Mouse (Mus musculus): ENCODE data around the gene Rps3.

Rps3 gene

DNA sequence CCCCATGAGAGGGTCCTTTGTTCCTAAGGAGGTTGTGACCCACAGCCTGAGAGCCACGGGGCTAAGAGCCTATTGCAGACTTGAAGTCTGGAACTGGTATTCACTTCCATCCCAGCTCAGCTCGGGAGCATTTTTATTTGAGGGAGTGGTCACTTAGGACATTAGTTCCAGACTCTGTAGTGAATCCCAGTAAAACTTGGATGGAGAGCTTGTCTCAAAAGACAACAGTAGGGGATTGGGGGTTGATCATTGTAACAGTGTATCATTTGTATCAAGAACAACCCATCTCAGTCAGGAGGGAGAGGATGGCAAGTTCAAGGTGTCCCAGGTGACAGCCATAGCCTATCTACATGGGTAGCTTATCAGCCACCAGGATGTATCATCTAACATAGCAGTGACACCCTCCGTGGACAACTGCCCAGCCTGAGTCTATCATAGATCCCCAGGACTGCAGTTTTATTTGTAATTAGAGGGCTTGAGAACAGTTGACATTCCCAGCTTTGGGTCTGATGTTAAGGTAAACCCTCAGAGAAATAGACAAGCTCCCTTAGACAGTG lies 6.9 kb downstream of the Rps3 start:
- DNase-seq (ENCODE audit: inconsistent age in 2 of 2, low spot score in 1 of 2): peak in 1 of 2 experiments; percentile 23

DNA sequence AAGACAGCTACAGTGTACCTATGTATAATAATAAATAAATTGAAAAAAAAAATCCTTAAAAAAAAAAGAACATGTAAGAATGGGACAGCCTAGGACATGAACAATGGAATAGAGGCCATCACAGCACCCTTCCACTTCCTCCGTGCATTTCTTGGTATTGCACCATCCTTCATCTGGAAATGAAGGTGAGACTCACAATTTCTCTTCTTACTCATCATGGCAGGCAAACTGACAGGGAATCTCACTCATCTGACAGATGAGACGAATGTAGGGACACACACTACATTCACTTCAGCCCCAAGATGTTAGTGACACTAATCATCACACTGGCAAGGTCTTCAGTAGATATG lies 8.0 kb downstream of the Rps3 start:
- DNase-seq (ENCODE audit: inconsistent age in 2 of 2, low spot score in 1 of 2): peak in 1 of 2 experiments; percentile 31

DNA sequence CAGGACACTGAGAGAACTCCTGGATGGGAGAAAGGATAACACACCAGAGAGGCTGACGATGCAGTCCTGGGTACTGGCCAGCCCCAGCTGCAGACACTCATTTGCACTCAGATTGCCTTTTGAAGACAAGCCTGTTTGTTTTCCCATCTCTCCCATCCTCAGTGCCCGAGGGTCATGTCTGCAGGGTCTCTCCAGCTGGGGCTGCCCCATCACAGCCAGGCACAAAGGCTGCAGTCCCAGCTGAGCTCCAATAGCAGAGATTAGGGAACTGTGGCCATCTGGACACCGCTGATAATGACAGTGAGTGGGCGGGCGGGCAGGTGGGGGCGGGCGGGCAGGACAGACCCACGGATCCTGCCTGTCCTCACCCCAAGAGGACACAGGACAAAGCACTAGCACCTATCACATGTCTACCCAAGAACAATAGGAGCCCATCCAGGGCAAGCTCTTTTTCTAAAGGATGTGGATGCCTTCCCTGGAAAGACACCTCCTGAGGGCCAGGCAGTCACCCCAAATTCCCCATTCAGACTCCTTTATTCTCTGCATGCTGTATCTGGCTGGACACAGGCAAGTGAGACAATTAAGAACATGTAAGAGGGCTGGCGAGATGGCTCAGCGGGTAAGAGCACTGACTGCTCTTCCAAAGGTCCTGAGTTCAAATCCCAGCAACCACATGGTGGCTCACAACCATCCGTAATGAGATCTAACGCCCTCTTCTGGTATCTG lies 8.5 kb downstream of the Rps3 start:
- DNase-seq (ENCODE audit: inconsistent age in 2 of 2, low spot score in 1 of 2): peak in 1 of 2 experiments; percentile 43

DNA sequence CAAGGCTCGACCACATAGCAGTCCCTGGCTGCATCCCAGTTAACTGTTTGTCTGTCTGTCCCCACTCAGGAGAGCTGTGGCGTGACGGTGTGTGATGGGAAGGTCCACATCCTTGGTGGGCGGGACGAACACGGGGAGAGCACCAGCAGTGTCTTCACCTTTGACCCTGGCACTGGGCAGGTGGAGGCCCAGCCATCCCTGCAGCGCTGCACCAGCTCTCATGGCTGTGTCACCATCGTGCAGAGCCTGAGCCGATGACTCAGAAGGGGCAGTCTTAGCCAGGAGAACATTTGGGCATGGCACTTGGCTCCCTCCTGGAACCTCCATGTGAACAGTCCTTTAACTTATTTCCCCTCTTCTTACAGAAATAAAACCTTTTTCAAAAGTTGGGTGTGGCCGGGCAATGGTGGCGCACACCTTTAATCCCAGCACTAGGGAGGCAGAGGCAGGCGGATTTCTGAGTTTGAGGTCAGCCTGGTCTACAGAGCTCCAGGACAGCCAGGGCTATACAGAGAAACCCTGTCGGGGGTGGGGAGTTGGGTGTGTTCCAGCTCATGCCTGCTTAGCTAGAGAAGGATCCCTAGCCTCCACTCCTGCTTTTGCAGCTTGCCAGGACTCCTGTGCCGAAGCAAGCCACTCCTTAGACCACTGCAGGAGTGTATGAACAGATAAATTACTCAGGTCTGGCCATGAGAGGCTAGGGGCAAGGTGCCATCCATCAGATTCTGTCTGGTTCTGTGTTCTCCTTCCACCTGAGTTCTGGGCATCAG lies 9.7 kb downstream of the Rps3 start:
- peak; percentile 73 to 81 for DNase-seq (ENCODE audit: inconsistent age in 2 of 2, low spot score in 1 of 2)

DNA sequence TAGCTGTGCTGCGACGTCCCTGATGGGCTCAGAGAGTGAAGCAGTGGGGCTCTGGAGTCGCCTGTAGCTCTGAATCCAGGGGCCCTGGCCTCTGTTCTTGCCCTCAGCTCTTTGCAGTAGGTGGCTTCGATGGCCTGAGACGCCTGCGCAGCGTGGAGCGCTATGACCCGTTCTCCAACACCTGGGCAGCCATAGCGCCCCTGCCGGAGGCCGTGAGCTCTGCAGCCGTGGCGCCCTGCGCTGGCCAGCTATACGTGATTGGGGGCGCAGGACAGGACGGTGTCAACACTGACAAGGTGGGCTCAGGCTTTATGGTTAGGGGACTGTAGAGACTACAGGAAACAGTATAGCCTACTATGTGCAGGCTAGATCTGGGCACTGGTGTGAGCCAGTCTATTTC lies 12.0 kb downstream of the Rps3 start:
- DNase-seq (ENCODE audit: inconsistent age in 2 of 2, low spot score in 1 of 2): no peak

DNA sequence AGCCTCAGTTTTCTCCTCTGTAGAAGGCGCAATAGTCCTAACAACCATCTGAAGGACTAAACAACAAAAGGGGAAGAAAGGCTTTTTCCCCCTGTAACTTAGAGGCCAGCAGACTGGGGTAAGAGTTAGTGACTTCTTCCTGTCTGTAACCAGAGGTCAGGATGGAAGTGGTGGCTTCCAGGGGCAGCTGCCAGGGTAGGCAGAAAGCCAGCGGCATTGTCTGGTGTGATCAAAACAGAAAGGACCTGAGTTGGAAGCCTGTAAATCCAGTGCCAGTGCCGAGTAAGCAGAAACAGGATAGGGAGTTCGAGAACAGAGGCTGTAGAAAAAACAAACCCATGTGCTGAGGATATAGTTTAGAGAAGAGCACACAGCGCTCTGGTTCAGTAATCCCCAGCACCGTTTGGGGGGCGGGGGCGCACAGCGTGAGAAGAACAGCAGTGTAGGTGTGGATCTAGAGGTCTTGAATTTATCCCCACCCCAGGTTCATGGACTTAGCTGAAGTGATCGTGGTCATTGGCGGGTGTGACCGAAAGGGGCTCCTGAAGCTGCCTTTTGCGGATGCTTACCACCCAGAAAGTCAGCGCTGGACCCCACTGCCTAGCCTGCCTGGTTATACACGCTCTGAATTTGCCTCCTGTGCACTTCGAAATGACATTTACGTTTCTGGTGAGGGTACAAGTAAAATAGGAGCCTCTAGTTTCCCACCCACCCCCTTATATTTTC lies 13.7 kb downstream of the Rps3 start:
- DNase-seq (ENCODE audit: inconsistent age in 2 of 2, low spot score in 1 of 2): no peak

DNA sequence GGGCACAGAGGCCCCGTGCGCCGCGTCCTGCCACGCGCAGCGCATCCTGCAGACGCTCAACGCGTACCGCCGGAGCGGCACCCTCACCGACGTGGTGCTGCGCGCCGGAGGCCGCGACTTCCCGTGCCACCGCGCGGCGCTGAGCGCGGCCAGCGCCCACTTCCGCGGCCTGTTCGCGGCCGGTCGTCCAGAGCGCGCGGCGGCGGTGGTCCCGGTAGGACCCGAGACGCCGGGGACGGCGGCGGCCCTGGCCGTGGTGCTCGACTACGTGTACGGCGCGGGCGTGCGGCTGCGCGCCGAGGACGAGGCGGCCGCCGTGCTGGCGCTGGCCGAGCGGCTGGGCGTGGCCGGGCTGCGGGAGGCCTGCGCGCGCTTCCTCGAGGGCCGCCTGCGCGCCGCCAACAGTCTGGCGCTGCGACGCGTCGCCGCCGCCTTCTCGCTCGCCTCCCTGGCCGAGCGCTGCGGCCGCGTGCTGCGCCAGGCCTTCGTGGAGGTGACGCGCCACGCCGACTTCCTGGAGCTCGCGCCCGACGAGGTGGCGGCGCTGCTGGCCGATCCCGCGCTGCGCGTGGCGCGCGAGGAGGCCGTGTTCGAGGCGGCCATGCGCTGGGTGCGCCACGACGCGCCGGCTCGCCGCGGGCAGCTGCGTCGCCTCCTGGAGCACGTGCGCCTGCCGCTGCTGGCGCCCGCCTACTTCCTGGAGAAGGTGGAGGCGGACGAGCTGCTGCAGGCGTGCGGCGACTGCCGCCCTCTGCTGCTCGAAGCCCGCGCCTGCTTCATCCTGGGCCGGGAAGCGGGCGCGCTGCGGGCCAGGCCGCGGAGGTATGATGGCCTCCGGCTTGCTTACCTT lies 15.0 kb downstream of the Rps3 start:
- peak; percentile 71 to 79 for DNase-seq (ENCODE audit: inconsistent age in 2 of 2, low spot score in 1 of 2)

DNA sequence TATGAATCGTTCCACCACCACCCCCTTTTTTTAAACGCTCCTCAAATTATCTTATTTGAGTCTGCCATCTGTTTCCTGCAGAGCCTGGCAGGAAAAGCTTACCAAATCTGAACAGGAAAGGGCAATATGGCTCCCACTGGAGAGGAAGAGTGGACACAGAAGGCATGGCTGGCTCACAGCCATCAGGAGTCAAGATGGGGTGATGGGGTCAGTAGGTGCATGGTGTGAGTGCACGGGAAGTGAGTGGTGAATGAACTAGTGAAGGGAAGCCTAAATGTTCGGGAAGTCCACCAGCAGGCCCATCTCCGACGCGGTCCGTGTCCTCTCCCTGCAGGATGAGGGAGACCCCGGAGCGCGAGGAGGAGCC lies 15.6 kb downstream of the Rps3 start:
- peak; percentile 55 to 74 for DNase-seq (ENCODE audit: inconsistent age in 2 of 2, low spot score in 1 of 2)

DNA sequence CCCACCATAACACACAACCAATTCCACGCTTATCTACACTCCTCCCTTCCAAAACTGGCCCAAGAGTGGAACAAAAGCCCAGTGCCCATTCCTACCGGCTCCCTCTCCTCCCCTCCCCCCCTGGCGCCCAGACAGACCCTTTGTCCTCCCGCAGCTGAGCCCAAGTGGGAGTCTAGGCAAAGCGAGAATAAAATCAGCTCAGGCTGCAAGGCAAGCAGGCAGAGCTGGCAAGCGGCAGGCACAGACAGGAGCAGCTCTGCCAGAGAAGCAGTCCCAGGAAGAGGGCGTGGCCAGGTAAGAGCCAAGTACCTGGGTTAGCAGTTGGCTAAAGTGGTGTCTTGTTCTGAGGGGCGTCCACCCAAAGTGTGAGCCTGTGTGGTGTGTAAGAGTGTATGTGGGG lies 17.7 kb downstream of the Rps3 start, which contains the start of gene Klhl35:
Gene Klhl35 (plus strand): TSS at position 194 of the 400 bp plus-strand sequence.
- DNase-seq (ENCODE audit: inconsistent age in 2 of 2, low spot score in 1 of 2): no peak

DNA sequence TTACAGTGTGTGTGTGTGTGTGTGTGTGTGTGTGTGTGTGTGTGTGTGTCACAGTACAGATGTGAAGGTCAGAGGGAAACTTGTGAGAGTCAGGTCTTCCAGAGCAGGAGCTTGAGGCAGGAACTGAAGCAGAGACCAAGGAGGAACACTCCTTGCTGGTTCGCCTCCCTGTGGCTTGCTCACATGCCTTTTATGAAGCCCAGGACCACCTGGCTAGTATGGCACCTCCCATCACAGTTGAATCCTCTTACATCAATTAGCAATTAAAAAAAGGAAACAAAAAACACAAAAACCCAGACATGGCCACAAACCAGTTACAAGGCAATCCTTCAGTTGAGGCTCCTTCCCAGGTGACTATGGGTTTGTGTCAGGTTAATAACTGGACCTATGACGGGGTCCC lies 20.4 kb downstream of the Rps3 start:
- no peak for DNase-seq (ENCODE audit: inconsistent age in 2 of 2, low spot score in 1 of 2)

DNA sequence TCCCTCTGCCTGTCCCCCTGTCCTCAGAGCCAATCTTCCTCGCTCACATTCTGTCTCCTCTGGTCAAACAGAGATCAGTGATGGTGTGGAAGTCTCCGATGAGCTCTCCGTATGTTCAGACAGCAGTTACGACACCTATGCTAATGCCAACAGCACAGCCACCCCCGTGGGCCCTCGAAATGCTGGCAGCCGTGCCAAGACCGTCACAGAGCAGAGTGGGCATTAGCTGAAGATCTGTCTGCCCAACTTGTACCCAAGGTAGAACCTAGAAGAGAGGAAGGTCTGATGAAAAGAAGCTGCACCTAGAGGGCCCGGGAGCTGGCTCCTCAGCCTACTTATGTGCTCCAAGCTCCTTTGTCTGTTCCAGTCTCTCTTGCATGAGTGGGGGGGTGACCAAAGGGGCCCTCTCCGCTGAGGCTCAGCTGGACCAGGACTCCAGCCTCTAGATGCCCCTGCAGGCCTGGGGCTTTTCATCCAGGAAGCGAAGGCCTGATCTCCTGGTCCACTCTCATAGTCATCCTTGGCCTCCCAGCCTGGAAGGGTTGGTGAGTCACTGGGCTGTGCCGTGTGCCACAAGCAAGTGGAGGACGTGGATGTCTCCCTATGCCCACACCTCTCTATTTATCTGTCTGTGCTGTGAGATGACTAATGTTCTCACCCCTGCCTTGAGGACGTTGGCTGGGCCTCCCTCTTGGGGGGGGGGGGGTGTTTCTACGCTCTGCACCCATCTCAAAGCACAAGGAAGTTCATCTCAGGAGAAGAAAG lies 23.5 kb downstream of the Rps3 start:
- DNase-seq (ENCODE audit: inconsistent age in 2 of 2, low spot score in 1 of 2): peak; percentile 40 to 62

DNA sequence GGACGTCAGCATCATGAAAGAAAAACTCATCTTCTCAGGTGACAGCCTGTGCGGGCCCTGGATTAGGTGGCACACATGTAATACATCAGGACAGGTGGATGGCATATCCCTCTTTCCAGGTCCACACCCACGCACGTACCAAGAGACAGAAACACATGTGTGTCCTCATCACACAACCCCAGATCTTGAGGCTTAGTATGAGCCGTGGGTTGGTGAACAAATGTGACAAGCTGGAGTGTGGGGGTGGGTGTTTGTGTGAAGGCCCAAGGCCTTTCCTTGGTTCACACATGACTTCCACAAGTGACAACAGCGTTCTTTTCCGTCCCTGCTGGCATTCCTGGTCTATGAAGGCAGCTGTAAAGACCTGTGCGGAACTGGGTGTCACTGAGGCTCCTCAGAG lies 24.7 kb downstream of the Rps3 start:
- no peak for DNase-seq (ENCODE audit: inconsistent age in 2 of 2, low spot score in 1 of 2)

DNA sequence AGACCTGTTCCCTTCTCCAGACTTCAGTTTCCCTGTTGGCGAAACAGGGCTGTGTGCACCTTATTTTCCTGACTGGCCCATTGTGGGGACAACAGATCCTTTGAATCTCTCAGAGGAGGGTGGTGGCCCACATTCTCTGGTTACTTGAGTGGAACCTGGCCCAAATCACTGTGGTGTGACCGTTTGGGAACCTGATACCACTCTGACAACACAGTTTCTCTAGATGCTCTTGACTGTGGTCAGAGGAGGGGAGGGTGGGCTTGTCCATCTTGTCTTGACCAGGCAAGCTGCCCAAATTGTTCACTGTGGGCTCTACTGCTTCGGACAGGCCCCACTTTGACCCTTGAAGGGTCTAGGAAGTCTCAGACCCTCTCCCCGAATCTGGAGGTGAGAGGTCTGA lies 29.5 kb downstream of the Rps3 start:
- DNase-seq (ENCODE audit: inconsistent age in 2 of 2, low spot score in 1 of 2): no peak

DNA sequence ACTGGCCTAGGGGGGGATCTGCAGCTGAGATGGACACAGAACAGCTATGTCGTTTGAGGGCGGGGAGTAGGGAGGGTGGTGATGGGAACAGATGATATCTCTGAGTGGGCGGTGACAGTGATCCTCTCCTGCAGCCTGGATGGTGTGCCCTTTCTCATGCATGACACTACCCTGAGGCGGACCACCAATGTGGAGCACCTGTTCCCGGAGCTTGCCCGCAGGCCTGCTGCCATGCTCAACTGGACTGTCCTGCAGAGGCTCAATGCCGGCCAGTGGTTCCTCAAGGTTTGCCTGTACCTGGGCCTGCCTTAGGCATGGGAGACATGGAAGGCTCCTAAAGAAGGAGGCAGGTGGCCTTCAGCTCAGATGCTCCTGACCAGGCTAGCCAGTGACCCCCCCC lies 30.7 kb downstream of the Rps3 start:
- peak in 1 of 2 experiments; percentile 37 for DNase-seq (ENCODE audit: inconsistent age in 2 of 2, low spot score in 1 of 2)

DNA sequence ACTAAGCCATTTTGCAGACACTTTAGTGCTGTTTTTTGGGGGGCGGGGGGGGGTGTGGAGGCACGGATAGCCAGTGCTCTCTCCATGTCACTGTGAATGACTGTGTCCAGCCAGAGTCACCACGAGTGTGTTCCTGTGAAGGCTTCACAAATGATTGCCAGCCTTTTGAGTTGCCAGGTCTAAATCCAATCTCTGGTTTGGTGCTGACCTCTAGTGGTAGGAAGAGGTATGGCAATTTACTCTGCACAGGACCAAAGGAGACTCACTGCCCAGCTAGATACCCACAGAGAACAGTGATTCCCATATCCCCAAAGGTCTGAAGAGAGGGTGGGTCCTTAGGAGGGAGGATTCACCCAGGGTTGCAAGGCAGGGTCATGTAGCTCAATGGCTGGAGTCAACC lies 32.8 kb downstream of the Rps3 start:
- peak; percentile 67 to 92 for DNase-seq (ENCODE audit: inconsistent age in 2 of 2, low spot score in 1 of 2)

DNA sequence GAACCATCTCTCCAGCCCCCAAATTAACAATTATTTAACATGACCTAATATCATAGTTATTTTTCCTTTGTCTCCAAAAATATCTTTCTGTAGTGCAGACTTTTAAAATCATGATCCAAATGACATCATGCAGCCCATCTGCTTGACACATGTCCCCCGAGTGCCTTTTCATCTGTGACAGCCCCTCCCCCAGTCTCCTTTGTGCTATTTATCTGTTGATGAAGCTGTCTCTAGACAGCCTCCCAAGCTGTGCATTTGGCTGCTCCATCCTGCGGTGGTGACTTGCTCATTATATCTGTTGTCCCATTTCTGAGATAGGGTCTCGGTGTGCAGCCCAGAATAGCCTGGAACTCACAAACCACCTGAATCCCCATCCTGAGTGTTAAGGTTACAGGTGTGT lies 33.8 kb downstream of the Rps3 start:
- DNase-seq (ENCODE audit: inconsistent age in 2 of 2, low spot score in 1 of 2): no peak

DNA sequence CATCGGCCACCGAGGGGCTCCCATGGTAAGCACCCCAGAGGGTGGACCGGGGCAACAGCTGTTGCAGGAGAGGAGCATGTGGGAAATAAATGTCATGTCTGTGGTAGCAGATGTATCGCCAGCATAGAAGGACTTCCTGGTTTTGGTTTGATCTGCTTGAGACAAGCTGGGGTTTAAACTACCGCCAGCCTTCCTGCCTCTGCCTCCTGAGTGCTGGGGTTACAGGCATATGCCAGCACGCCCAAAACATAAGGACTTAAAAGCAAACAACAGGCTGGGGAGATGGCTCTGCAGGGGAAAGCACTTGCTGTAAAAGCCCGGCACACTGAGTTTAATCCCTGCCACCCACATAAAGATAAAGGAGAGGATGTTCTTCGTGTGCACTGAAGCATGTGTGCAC lies 34.5 kb downstream of the Rps3 start:
- DNase-seq (ENCODE audit: inconsistent age in 2 of 2, low spot score in 1 of 2): no peak

DNA sequence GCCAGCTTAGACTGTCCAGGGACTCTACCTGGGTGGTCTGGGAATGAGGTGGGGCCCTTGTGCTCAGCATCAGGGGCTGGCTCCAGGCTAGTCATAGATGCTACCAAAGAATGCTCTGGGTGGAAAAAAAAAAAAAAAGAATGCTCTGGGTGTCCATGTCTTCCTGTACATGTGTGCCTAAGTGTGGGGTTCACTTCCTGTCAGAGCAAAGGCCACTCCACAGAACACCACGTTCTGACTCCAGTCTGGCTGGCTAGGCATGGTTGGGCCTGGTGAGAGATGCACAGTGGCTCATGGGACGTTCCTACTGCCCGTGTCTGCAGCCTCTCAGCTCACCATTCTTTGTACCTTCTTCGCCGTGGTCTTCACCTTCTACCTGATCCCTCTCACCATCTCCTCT lies 34.9 kb downstream of the Rps3 start:
- no peak for DNase-seq (ENCODE audit: inconsistent age in 2 of 2, low spot score in 1 of 2)

DNA sequence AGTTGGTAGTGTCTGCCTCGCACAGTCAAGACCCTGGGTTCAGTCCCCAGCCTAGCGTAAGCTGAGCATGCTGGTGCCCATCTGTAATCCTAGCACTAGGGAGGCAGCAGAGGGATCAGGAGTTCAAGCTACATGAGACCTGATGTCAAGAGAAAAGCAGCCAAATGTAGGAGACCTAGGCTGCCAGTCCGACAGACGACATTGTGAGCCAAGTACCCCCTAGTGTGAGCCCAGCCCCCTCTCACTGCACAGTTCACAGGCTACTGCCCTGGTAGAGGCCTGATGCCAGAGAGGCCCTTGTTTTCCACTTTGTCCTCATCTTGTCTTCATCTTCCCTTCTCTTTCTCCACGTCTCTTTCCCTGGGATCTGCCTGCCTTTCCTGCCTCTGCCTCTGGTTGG lies 36.2 kb downstream of the Rps3 start:
- DNase-seq (ENCODE audit: inconsistent age in 2 of 2, low spot score in 1 of 2): no peak

DNA sequence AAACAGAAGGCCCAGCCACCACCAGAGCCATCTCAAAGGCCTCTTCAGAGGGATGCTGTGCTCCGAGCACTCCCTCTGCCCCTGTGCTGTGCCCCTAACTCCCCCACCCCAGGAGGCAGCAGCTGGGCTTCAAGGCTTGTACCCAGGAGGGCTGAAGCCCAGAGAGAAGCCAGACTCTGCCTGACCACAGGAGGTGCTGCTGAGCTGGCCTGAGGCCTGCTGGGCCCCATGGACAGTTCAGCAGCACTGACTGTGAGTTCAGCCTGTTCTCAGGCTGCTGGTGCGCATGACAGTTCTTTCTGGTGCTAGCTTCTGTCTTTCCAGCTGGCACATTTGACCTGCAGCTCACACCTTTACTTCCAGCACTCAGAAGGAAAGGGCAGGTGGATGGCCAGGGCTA lies 37.7 kb downstream of the Rps3 start:
- DNase-seq (ENCODE audit: inconsistent age in 2 of 2, low spot score in 1 of 2): no peak

Data from adrenal gland, adult (tissue).